Mouse (Mus musculus) neural tube, embryonic 12.5 days (tissue): ENCODE data around the gene Fbxo41. TPM values are rescaled to one million over a fixed set of nuclear protein-coding genes. Genes with fewer than 3 reads are reported as not detected.
"Not testable (repeated sequence)": the region's sequence is repeated elsewhere in the genome, so short reads cannot be mapped to it uniquely, and the experiment has no call there.

Source experiments
- ATAC-seq: fragments of 200-750 bp; cut with Nextera tagmentation; 2 replicates; pipeline ENCODE4 v1.8.0; 2017; ENCODE audit warnings: low read depth, mild to moderate bottlenecking, moderate TSS enrichment, moderate library complexity; ENCODE audit not compliant: low FRiP score
- H3K27ac ChIP-seq: fragments of 300-500 bp; sonication (generic); 2 replicates; pipeline ENCODE4 v1.5.1; 2016
- H3K27me3 ChIP-seq: fragments of 300-500 bp; sonication (generic); replicated peaks from 2 replicates; pipeline ENCODE4 v1.6.1; 2016; ENCODE audit warnings: mild to moderate bottlenecking
- H3K36me3 ChIP-seq: fragments of 300-500 bp; sonication (generic); 2 replicates; pipeline ENCODE4 v1.6.1; 2016; ENCODE audit warnings: mild to moderate bottlenecking
- H3K4me1 ChIP-seq: fragments of 300-500 bp; sonication (generic); 2 replicates; pipeline ENCODE4 v1.6.1; 2016
- H3K4me2 ChIP-seq: fragments of 300-500 bp; sonication (generic); replicated peaks from 2 replicates; pipeline ENCODE4 v1.6.1; 2016; ENCODE audit warnings: mild to moderate bottlenecking
- H3K4me3 ChIP-seq: fragments of 300-500 bp; sonication (generic); 2 replicates; pipeline ENCODE4 v1.5.1; 2016
- H3K9ac ChIP-seq: fragments of 300-500 bp; sonication (generic); 2 replicates; pipeline ENCODE4 v1.6.1; 2016; ENCODE audit warnings: mild to moderate bottlenecking
- H3K9me3 ChIP-seq: fragments of 300-500 bp; sonication (generic); 2 replicates; pipeline ENCODE4 v1.6.1; 2016; ENCODE audit warnings: mild to moderate bottlenecking
- WGBS: fragments of 180-500 bp; shearing (Covaris S2); methylation state at CpG from one replicate; pipeline ENCODE4 v1.1.7; 2016; 5-methylcytosine and 5-hydroxymethylcytosine counted together
- polyA plus RNA-seq: library from polyadenylated mRNA; unstranded; fragments of >200 nt; fragmentation: Nextera tagmentation; extraction: Ambion mirVana; gene quantifications from 2 replicates; pipeline ENCODE4 v1.2.1, GENCODE M21; 2016

Gene Fbxo41
- polyA plus RNA-seq, 1 experiment from 2014 or later, result 2.6 TPM

DNA sequence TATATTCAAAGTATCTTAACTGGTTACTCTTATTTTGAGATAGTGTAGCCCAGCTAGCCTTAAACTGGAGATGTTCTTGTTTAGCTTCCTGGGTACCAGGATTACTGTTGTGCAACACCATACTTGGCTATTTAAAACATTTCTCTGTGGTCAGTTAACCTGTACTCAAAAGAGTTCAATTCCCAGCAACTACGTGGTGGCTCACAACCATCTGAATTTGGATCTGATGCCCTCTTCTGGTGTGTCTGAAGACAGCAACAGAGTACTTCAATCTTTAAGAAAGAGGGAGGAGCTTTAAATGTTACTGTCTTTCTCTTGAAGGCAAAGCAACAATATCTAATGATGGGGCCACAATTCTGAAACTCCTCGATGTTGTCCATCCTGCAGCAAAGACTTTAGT lies 43.2 kb downstream of the Fbxo41 start:
- no peak overlapping the region for H3K27ac ChIP-seq
- peaks cover 9% of the 10 kb centered on the region for H3K4me1 ChIP-seq
- H3K4me3 ChIP-seq, result no peak overlapping the region
- H3K36me3 ChIP-seq, result peaks cover 57% of the 10 kb centered on the region
- no peak overlapping the region for H3K4me2 ChIP-seq
- 87% methylated on average over 2 of the region's 2 CpGs for WGBS
- no peaks in the 10 kb centered on the region for H3K9me3 ChIP-seq
- H3K9ac ChIP-seq, result no peak overlapping the region
- no peaks in the 10 kb centered on the region for H3K27me3 ChIP-seq
- no peak for ATAC-seq

DNA sequence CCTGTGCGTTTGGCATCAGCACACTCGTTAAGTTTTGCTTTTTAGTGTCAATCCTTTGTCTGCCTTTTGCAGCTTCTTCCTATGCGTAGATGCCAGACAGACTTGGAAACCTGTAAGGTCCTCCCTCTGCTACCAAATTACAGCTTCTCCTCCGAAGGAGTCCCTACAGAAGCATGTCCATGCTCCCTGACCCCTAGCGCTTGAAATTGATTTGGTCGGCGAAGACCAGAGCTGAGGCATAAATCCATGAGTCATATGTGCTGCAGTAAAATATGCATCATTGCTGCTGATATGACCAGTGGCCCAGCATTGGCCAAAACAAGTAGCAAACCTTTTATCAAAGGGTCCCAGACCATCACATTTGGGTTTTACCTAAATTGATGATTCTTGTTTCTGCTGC lies 50.0 kb downstream of the Fbxo41 start:
- no peak for ATAC-seq
- Histone ChIP-seq H3K9me3 (no peaks in the 10 kb centered on the region), H3K9ac (peak overlapping the region; percentile 94), H3K4me3 (peak overlapping the region; percentile 72), H3K36me3 (no peaks in the 10 kb centered on the region), H3K27ac (no peak overlapping the region), H3K4me1 (peaks cover 37% of the 10 kb centered on the region), H3K4me2 (peak overlapping the region; percentile 94), H3K27me3 (no peaks in the 10 kb centered on the region)
- whole genome bisulfite sequencing, result 14% methylated on average over 7 of the region's 7 CpGs

DNA sequence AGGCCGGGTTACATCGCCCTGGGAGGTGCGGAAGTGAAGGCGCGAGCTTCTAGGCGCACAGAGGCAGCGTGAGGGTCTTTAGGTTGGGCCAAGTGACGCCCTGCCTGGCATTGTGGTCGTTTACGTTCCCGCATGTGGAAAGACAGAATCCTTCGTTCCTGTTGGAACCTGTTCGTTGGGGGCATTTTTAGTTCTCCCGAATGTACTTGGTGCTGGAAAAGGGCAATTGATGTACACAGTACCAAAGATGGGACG lies 50.5 kb downstream of the Fbxo41 start:
- Histone ChIP-seq H3K4me2 (peak overlapping the region; percentile 94), H3K27me3 (no peaks in the 10 kb centered on the region), H3K27ac (peak overlapping the region; percentile 86), H3K36me3 (no peaks in the 10 kb centered on the region), H3K9me3 (no peaks in the 10 kb centered on the region), H3K4me1 (peaks cover 37% of the 10 kb centered on the region), H3K9ac (peak overlapping the region; percentile 94), H3K4me3 (peak overlapping the region; percentile 72)
- ATAC-seq, result no peak
- under 1% methylated on average over 15 of the region's 15 CpGs for WGBS

DNA sequence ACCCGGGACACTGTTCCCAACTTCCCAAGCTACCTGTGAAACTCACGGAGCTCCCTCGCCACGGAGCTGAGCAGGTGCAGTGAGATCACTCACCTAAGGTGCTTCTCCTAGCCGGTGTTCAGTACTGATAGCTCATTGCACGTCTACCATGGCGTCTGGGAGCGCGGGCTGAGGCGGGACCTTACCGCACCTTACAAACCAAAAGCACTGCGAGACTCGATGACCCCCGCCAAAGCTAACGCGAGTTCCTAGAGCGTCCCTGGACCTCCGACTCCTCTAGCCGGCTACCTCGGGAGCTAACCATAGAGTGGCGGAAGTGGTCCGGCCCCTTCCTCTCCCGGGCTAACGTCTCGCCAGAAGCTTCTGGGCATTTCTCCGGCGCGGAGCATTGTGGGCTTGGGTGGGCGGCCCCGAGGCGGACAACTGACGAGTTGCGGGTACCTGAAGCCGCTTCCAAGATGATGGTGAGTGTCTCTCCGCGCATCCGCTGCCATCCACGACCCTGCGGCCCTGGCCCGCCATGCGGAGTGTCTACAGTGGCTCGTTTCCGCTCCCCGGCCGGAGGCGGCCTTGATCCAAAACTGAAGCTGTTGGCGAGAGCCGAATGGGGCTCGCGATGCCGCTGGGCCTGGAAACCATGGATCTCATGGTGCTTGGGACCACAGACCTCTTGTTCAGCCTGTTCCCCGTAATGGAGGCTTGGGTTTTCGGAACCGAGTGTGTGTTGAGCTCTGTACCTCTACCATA lies 51.0 kb downstream of the Fbxo41 start, which contains the start of gene Pradc1:
Gene Pradc1 (minus strand): TSS at position 307 of the 747 bp plus-strand sequence.
- Histone ChIP-seq H3K27ac (peak within 1 kb of the TSS; percentile 86), H3K9ac (peak within 1 kb of the TSS; percentile 94), H3K4me3 (peak within 1 kb of the TSS; percentile 72), H3K27me3 (no peaks in the 10 kb centered on the region), H3K36me3 (peaks cover 2% of the 10 kb centered on the region; the same call in 1 of the 2 replicates), H3K9me3 (no peaks in the 10 kb centered on the region), H3K4me2 (peak within 1 kb of the TSS; percentile 94), H3K4me1 (peaks cover 37% of the 10 kb centered on the region)
- WGBS, result under 1% methylated on average over 54 of the region's 54 CpGs
- peak; percentile 91 for ATAC-seq

DNA sequence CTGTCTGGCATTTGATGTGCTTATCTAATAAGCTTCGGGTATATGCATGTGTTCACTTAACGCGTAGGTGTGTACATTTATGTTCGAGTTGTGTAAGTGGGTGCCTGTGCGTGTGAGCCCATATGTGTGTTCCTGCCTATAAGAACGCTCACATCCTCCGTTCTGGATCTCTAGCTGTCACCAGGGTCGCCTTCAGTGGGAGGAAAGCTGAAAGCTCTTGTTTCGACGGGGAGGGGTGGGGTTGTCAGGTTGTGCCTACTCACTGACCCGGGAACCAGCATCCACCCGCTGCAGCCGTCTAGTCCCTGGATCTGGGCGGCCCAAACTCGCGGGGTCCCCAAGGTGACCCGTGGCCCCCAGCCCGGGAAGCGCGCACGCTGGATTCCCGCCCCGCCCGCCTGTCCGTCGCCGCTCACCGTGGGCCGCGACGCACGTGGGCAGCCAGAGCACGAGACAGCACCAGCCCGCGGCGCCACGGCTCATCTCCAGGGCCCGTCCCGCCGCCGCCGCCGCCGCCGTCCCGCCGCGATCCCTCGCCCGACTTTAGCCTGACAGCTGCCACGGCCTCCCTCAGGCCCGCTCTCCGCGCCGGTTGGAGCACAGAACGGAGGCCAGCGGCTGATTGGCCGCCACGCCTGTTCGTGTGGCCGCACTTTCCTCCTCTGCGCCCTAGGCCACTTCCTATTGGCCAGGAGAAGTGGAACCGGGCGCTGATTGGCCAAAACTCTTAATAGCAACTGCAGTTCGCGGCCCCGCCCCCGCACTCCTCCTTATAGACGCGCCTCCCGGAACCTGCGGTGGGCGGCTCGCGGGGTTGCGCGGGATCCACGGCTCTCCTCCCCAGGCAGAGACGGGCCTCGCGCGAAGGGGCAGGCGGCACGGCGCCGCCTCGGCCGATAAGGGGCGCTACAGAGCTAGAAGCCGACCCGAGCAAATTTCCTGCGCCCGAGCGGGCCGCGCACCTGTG lies 51.8 kb downstream of the Fbxo41 start, which contains the start of gene Cct7:
Gene Cct7 (plus strand): TSS at position 818 of the 967 bp plus-strand sequence.
- peak; percentile 94 for ATAC-seq
- peak within 1 kb of the TSS; percentile 86 for H3K27ac ChIP-seq
- H3K4me1 ChIP-seq, result peaks cover 31% of the 10 kb centered on the region
- peak within 1 kb of the TSS; percentile 94 for H3K4me2 ChIP-seq
- WGBS, result 3% methylated on average over 84 of the region's 96 CpGs
- peak within 1 kb of the TSS; percentile 94 for H3K9ac ChIP-seq
- H3K36me3 ChIP-seq, result peaks cover 11% of the 10 kb centered on the region; the same call in 1 of the 2 replicates
- no peaks in the 10 kb centered on the region for H3K27me3 ChIP-seq
- H3K9me3 ChIP-seq, result no peaks in the 10 kb centered on the region
- H3K4me3 ChIP-seq, result peak within 1 kb of the TSS; percentile 72

DNA sequence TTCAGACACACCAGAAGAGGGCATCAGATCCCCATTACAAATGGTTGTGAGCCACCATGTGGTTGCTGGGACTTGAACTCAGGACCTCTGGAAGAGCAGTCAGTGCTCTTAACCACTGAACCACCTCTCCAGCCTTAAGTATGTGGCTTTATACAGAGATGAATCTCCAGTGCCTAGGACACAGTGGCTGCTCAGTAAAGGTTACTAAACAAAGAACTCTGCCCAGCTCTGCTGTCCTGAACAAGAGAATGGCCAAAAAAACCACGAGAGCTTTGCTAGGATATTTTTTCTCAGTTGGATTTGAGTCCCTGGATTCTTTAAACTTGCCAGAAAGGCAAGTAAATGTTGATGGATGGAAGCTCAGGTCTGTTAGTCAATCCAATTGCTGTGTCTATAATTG lies 52.7 kb downstream of the Fbxo41 start:
- H3K4me2 ChIP-seq, result peak overlapping the region; percentile 94
- ATAC-seq, H3K4me3 ChIP-seq: not testable (repeated sequence)

DNA sequence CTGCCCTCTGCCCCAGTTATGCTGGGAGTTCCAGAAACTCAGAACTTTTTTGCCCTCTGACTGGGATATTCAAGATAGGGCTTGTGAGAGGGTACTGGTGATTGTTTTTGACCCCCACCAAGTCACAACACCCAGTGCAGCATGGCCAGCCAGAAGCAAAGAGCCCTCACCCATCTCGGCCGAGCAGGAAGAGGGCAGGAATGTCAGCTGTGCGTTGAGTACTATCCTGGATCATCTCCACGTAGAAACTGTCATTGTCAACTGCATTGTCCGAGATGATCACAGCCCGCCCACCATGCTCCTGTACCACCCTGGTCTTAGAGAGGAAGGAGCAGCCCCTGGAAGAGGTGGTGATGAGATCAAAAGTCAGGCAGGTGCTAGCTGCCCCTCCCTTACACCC lies 55.4 kb downstream of the Fbxo41 start:
- Histone ChIP-seq H3K36me3 (peaks cover 37% of the 10 kb centered on the region), H3K4me3 (no peak overlapping the region), H3K9ac (no peak overlapping the region), H3K4me2 (no peak overlapping the region), H3K27ac (no peak overlapping the region), H3K4me1 (0 out of 2 replicates have a peak, but pooled peaks cover 6% of the 10 kb centered on the region), H3K9me3 (no peaks in the 10 kb centered on the region), H3K27me3 (no peaks in the 10 kb centered on the region)
- 88% methylated on average over 6 of the region's 6 CpGs for WGBS
- ATAC-seq, result no peak

More for the DNA sequence above, 52.7 kb downstream of the Fbxo41 start:
- Histone ChIP-seq H3K4me1 (peaks cover 29% of the 10 kb centered on the region), H3K36me3 (peaks cover 19% of the 10 kb centered on the region)
- not testable (repeated sequence) for H3K27me3 ChIP-seq, H3K9ac ChIP-seq, H3K27ac ChIP-seq, H3K9me3 ChIP-seq
- WGBS, result 56% methylated on average over 1 of the region's 1 CpGs

DNA sequence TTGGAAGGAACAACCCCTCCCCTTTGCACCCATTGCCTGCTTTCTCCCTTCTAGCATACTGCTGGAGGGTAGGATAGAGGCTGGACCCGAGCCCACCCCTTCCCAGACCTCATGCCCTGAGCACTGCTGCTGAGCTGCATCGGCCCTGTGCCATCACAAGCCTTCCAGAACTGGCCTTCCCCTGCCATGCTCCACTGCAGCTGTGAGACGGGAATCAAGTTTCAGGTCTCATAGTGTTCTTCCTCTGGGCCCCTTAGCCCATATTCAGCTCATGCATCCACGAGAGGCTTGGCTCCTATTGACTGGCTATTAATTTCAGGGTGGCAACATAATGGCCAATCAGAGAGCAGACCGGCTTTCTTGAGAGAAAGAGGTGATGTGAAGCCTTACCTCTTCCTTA lies 57.5 kb downstream of the Fbxo41 start:
- ATAC-seq, result no peak
- no peaks in the 10 kb centered on the region for H3K9me3 ChIP-seq

DNA sequence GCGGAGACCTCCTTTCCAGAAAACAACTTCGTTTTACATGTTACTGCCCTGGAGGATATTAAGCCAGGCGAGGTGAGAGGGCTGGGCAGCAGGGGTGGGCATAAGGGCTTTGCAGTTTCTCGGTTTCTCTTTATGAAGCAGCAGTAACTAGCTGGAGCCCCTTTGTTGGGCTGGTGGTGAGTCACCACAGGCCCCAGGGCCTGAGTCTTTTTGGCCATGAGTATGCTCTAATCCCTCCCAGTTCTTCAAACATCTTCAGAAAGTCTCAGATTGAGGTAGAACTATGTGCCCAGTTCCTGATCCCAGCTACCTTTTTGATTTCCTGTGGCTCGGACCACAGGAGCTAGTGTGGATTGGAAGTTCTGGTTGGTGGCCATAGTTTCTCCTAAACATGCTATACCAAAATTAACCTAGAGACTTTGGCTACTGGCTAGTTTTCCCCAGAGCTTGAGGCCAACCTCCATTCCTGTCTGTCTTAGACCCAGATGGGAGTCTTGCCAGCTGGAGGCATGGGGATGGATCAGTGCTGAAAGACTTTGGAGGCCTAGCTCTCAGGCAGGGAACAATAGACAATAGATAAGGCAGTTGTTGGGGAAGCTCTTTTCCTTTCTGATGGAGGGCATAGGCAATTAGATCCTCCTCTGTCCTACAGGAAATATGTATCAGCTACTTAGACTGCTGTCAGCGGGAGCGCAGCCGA lies 58.4 kb downstream of the Fbxo41 start:
- Histone ChIP-seq H3K9ac (no peak overlapping the region), H3K36me3 (peaks cover 67% of the 10 kb centered on the region), H3K4me2 (no peak overlapping the region), H3K9me3 (no peaks in the 10 kb centered on the region), H3K27me3 (no peaks in the 10 kb centered on the region), H3K27ac (no peak overlapping the region), H3K4me1 (no peaks in the 10 kb centered on the region), H3K4me3 (no peak overlapping the region)
- ATAC-seq, result no peak
- 91% methylated on average over 8 of the region's 8 CpGs for WGBS

More for the DNA sequence above, 57.5 kb downstream of the Fbxo41 start:
- 82% methylated on average over 5 of the region's 5 CpGs for WGBS
- Histone ChIP-seq H3K9ac (no peak overlapping the region), H3K4me2 (no peak overlapping the region), H3K27me3 (no peaks in the 10 kb centered on the region), H3K4me1 (no peaks in the 10 kb centered on the region), H3K36me3 (peaks cover 58% of the 10 kb centered on the region), H3K27ac (no peak overlapping the region), H3K4me3 (no peak overlapping the region)

DNA sequence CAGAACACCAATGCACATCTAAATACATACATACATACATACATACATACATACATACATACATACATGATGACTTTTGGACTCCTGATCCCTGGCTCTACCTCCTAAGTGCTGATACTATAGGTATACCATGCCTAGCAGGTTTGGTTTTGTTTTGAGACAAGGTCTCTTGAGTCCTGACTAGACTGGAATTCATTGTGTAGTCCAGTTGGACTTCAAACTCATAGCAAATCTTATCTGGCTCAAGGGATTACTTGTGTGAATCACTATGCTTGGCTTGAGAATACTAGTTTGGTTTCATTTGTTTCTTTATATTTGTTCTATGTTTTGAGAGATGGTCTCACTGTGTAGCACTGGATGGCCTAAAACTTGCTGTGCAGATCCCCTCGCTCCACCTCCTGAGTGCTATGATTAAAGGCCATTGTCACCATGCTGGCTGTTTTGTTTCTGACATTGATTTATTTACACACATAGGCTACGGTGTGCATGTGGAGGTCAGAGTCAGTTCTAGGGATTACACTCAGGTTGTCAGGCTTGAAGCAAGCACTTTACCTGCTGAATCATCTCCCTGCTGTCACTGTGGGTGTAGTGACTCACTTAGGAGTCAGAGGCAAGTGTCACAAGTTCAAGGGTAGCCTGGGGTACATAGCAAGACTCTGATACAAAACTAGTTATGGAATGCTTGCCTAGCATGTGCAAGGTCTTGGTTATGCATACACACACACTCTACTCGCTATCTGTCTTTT lies 59.1 kb downstream of the Fbxo41 start:
- H3K4me1 ChIP-seq, result no peaks in the 10 kb centered on the region
- H3K9me3 ChIP-seq, result no peaks in the 10 kb centered on the region
- H3K36me3 ChIP-seq, result peaks cover 74% of the 10 kb centered on the region
- H3K27me3 ChIP-seq, result no peaks in the 10 kb centered on the region
- ATAC-seq, result no peak
- WGBS, result 88% methylated on average over 3 of the region's 3 CpGs
- no peak overlapping the region for H3K27ac ChIP-seq
- H3K4me2 ChIP-seq, result no peak overlapping the region
- H3K4me3 ChIP-seq, result no peak overlapping the region
- H3K9ac ChIP-seq, result no peak overlapping the region

DNA sequence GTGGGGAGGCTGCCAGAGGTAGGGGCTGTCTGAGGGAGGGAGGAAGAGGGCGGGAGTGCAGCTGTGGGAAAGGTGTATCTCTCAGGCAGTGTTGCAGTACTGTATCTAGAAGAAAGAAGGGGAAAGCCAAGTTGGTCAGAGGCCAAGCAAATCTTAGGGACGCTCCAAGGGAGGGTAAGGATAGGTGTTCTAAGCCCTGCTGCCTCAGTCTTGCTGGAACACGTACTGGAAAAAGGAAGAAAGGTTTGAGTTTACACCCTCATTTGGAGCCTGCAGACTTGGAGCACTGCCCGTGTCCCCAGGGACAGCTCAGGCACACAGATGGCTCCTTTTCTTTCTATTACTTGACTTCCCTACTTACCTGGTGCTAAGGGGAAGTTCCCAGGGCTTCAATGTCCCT lies 61.7 kb downstream of the Fbxo41 start:
- Histone ChIP-seq H3K27ac (no peak overlapping the region), H3K9me3 (no peaks in the 10 kb centered on the region), H3K4me3 (no peak overlapping the region), H3K9ac (no peak overlapping the region), H3K27me3 (no peaks in the 10 kb centered on the region), H3K4me1 (no peaks in the 10 kb centered on the region), H3K4me2 (no peak overlapping the region), H3K36me3 (peaks cover 71% of the 10 kb centered on the region)
- ATAC-seq, result no peak
- WGBS, result 93% methylated on average over 4 of the region's 4 CpGs
